12 mouse cellular contexts compared by ENCODE assay signal in the genomic region with DNA sequence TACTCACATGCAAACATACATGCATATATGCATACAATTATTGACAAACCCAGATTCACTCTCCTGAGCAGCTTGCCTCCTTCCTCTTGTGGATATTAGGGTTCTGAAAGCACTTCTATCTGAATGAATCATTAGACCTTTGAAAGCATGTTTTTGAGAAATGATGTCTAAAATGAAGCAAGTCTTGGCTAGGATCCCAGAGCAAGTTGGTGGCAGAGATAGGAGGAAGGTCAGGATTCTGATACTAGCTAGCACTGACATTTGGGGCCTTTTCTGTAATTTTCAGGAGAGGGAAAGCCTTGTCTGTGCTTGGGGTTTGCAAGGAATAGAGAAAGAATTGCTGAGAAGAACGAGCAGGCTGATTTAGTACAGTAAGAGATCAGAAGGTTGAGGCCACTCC.
"Had no signal": no experiment of that assay in that cellular context is flagged by ENCODE, and none has a peak within 500 bp of the region (broad histone marks: within the 10 kb centered on the region; RNA-seq: fewer than 3 reads in every experiment).

No protein-coding gene starts in this region.

- DNase-seq: kidney, adult 9 months; kidney, postnatal 36 days; layer of hippocampus, adult 9-11 months; layer of hippocampus, postnatal 36 days; liver; liver, embryonic 13.5 days; liver, postnatal 0 days; lung, postnatal 14 days; right cerebral cortex, adult 18-20 months; right cerebral cortex, postnatal 25 days; thymus, adult 2 months; thymus, postnatal 25 days had no signal
